23 mouse cellular contexts compared by ENCODE assay signal in the genomic region with DNA sequence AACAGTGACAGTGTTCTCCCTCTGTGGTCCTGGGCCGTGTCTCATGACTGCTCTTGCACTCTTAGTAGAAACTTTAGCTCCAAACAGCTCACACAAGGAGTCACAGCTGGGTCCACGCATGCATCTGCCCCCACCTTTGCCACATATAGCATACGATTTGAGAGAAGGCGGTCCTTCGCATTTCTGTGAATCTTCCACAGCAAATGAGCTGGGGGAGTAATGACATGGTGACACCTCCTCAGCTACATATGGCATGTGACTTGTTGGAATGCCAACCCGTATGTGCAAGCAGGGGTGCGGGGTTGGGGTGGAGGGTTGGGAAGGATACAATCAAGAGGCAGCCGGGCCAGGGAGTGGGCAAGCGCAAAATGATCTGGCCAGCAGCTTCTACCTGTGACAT. TPM values are rescaled to one million over a fixed set of nuclear protein-coding genes. Genes with fewer than 3 reads are reported as not detected.
DNase-seq lines count a peak whose midpoint lies in the region; ATAC-seq and TF ChIP-seq lines count a peak whose summit lies in the region.
"Had no signal": no experiment of that assay in that cellular context is flagged by ENCODE, and none has a peak within 500 bp of the region (broad histone marks: within the 10 kb centered on the region; RNA-seq: fewer than 3 reads in every experiment).

No protein-coding gene starts in this region.

- H3K27ac ChIP-seq in liver, embryonic 14.5 days: peak overlapping the region; percentile 92
- no peak overlapping the region for H3K27ac ChIP-seq in forebrain, embryonic 13.5 days
- H3K27ac ChIP-seq: embryonic facial prominence, embryonic 15.5 days; hindbrain, embryonic 12.5 days; midbrain, embryonic 10.5 days; stomach, embryonic 15.5 days had no signal

- H3K4me1 ChIP-seq in liver, embryonic 14.5 days (replicated peaks; ENCODE audit: control insufficient read depth in 2 of 2, insufficient read depth in 2 of 2, low read length in 1 of 2): peaks cover 25 to 36% of the 10 kb centered on the region in 2 experiments
- no peaks in the 10 kb centered on the region for H3K4me1 ChIP-seq in forebrain, embryonic 13.5 days
- H3K4me1 ChIP-seq: embryonic facial prominence, embryonic 15.5 days; heart, embryonic 12.5 days; hindbrain, embryonic 12.5 days; midbrain, embryonic 10.5 days; stomach, embryonic 15.5 days had no signal

- no peak for ATAC-seq in liver, embryonic 14.5 days (ENCODE audit: insufficient read depth)
- no peak for ATAC-seq in forebrain, embryonic 13.5 days

- TF ChIP-seq EP300 in liver, embryonic 14.5 days (IDR thresholded peaks at IDR 0.05; ENCODE audit: low read depth): no peak

- DNase-seq in frontal cortex, postnatal 36 days (ENCODE audit: low spot score in 2 of 2): peak; percentile 69 to 83
- DNase-seq in frontal cortex, postnatal 14 days (ENCODE audit: low spot score in 2 of 2): no peak
- peak; percentile 84 for DNase-seq in left cerebral cortex, adult 9 months (ENCODE audit: low spot score in 2 of 2)
- no peak for DNase-seq in left cerebral cortex, adult 11 months (ENCODE audit: low spot score)
- DNase-seq in brain, adult 2 months (ENCODE audit: low read depth, low spot score): peak; percentile 92
- no peak for DNase-seq in liver, embryonic 14.5 days (ENCODE audit: low read depth in 3 of 3, low spot score in 3 of 3)
- DNase-seq in spleen, adult 12 weeks (ENCODE audit: low spot score): no peak
- DNase-seq: adrenal gland, postnatal 14 days; cerebellum, adult 11 months; cerebellum, postnatal 10 days; gastrocnemius, postnatal 36 days; heart, postnatal 14 days; kidney, adult 18-20 months; kidney, postnatal 10 days; lung, embryonic 14.5 days; lung, postnatal 4 days had no signal

- 88% methylated on average over 9 of the region's 9 CpGs for WGBS in liver, embryonic 14.5 days (ENCODE audit: insufficient replicate concordance)
- 94% methylated on average over 9 of the region's 9 CpGs for WGBS in forebrain, embryonic 13.5 days

- no peak overlapping the region for H3K4me3 ChIP-seq in liver, embryonic 14.5 days (ENCODE audit: insufficient read depth in 1 of 2, low read depth in 2 of 2, low read length in 2 of 2)
- no peak overlapping the region for H3K4me3 ChIP-seq in forebrain, embryonic 13.5 days
- H3K4me3 ChIP-seq: embryonic facial prominence, embryonic 15.5 days; heart, embryonic 12.5 days; hindbrain, embryonic 12.5 days; midbrain, embryonic 10.5 days; stomach, embryonic 15.5 days had no signal

- H3K36me3 ChIP-seq in liver, embryonic 14.5 days (replicated peaks; ENCODE audit: control insufficient read depth, insufficient read depth, low read depth): peaks cover 41% of the 10 kb centered on the region
- peaks cover 92% of the 10 kb centered on the region for H3K36me3 ChIP-seq in forebrain, embryonic 13.5 days (ENCODE audit: poor library complexity, severe bottlenecking)

- H3K9ac ChIP-seq in liver, embryonic 14.5 days (replicated peaks): no peak overlapping the region
- H3K9ac ChIP-seq in forebrain, embryonic 13.5 days: no peak overlapping the region
- H3K9ac ChIP-seq: embryonic facial prominence, embryonic 15.5 days; heart, embryonic 12.5 days; hindbrain, embryonic 12.5 days; lung, embryonic 14.5 days; stomach, embryonic 15.5 days had no signal

- H3K4me2 ChIP-seq in liver, embryonic 14.5 days (ENCODE audit: low read depth): no peak overlapping the region; the same call in 1 of the 2 replicates
- no peak overlapping the region for H3K4me2 ChIP-seq in forebrain, embryonic 13.5 days
- H3K4me2 ChIP-seq: embryonic facial prominence, embryonic 15.5 days; heart, embryonic 12.5 days; hindbrain, embryonic 12.5 days; lung, embryonic 14.5 days; stomach, embryonic 15.5 days had no signal

- no peak for TF ChIP-seq CTCF in liver, embryonic 14.5 days (IDR thresholded peaks at IDR 0.05; ENCODE audit: low read depth)

- H3K27me3 ChIP-seq in liver, embryonic 14.5 days (ENCODE audit: control insufficient read depth, insufficient read depth, low read length): no peaks in the 10 kb centered on the region
- no peaks in the 10 kb centered on the region for H3K27me3 ChIP-seq in forebrain, embryonic 13.5 days
- H3K27me3 ChIP-seq: embryonic facial prominence, embryonic 15.5 days; heart, embryonic 12.5 days; hindbrain, embryonic 12.5 days; stomach, embryonic 15.5 days had no signal

- H3K9me3 ChIP-seq in liver, embryonic 14.5 days (ENCODE audit: control insufficient read depth, low read length): no peaks in the 10 kb centered on the region
- no peaks in the 10 kb centered on the region for H3K9me3 ChIP-seq in forebrain, embryonic 13.5 days (replicated peaks)
- H3K9me3 ChIP-seq: embryonic facial prominence, embryonic 15.5 days; G1E; heart, embryonic 12.5 days; hindbrain, embryonic 12.5 days; midbrain, embryonic 10.5 days; stomach, embryonic 15.5 days had no signal

RNA-seq across cellular contexts. Expression of a gene that starts 7.9 kb away (rescaled TPM):
- polyA plus RNA-seq in liver, embryonic 14.5 days (2012; rRNA removed): 12.8 and 27.9 TPM in 2 replicates
- polyA plus RNA-seq in liver, embryonic 14.5 days (2014; fragmentation: Nextera tagmentation; extraction: Ambion mirVana): 34.6 and 35.4 TPM in 2 replicates
- 53.0 and 55.9 TPM in 2 replicates for polyA plus RNA-seq in forebrain, embryonic 13.5 days (2015; fragmentation: Nextera tagmentation; extraction: Ambion mirVana)

RNA-seq across cellular contexts. Expression of a gene that starts 10.9 kb away (rescaled TPM):
- polyA plus RNA-seq in liver, embryonic 14.5 days (2012; rRNA removed): 35.0 and 35.7 TPM in 2 replicates
- polyA plus RNA-seq in liver, embryonic 14.5 days (2014; fragmentation: Nextera tagmentation; extraction: Ambion mirVana): 50.6 and 51.4 TPM in 2 replicates
- polyA plus RNA-seq in forebrain, embryonic 13.5 days (2015; fragmentation: Nextera tagmentation; extraction: Ambion mirVana): 152 and 156 TPM in 2 replicates

RNA-seq across cellular contexts. Expression of a gene that starts 13.9 kb away (rescaled TPM):
- 2.1 and 2.7 TPM in 2 replicates for polyA plus RNA-seq in liver, embryonic 14.5 days (2012; rRNA removed)
- polyA plus RNA-seq in liver, embryonic 14.5 days (2014; fragmentation: Nextera tagmentation; extraction: Ambion mirVana): 0.27 and 0.42 TPM in 2 replicates
- 5.0 and 5.8 TPM in 2 replicates for polyA plus RNA-seq in forebrain, embryonic 13.5 days (2015; fragmentation: Nextera tagmentation; extraction: Ambion mirVana)

RNA-seq across cellular contexts. Expression of a gene that starts 26.7 kb away (rescaled TPM):
- polyA plus RNA-seq in liver, embryonic 14.5 days (2012; rRNA removed): 3.3 and 3.4 TPM in 2 replicates
- 5.4 and 6.3 TPM in 2 replicates for polyA plus RNA-seq in liver, embryonic 14.5 days (2014; fragmentation: Nextera tagmentation; extraction: Ambion mirVana)
- 13.0 and 15.5 TPM in 2 replicates for polyA plus RNA-seq in forebrain, embryonic 13.5 days (2015; fragmentation: Nextera tagmentation; extraction: Ambion mirVana)

RNA-seq across cellular contexts. Expression of a gene that starts 26.7 kb away (rescaled TPM):
- polyA plus RNA-seq in liver, embryonic 14.5 days (2012; rRNA removed): 2.8 and 3.6 TPM in 2 replicates
- 11.1 and 11.9 TPM in 2 replicates for polyA plus RNA-seq in liver, embryonic 14.5 days (2014; fragmentation: Nextera tagmentation; extraction: Ambion mirVana)
- 14.7 and 14.8 TPM in 2 replicates for polyA plus RNA-seq in forebrain, embryonic 13.5 days (2015; fragmentation: Nextera tagmentation; extraction: Ambion mirVana)

Comparison
In these comparisons a context has a peak if more than half of its experiments do, and no peak if none do; other contexts are left out.
1. DNase-seq: peak in frontal cortex, postnatal 36 days (2 of 2), left cerebral cortex, adult 9 months (2 of 2) and brain, adult 2 months (single experiment); none in frontal cortex, postnatal 14 days (0 of 2), left cerebral cortex, adult 11 months (single experiment), liver, embryonic 14.5 days (0 of 3) and spleen, adult 12 weeks (single experiment).